Mouse (Mus musculus) liver, embryonic 15.5 days (tissue): Measurements from ENCODE around the gene Rapgefl1. TPM values are rescaled to one million over a fixed set of nuclear protein-coding genes. Genes with fewer than 3 reads are reported as not detected.

Source experiments
- ATAC-seq: fragments of 200-750 bp; cut with Nextera tagmentation; 2 replicates; pipeline ENCODE4 v1.8.0; 2017; ENCODE audit warnings: moderate number of reproducible peaks, mild to moderate bottlenecking, moderate library complexity; ENCODE audit not compliant: insufficient read depth
- H3K27ac ChIP-seq: fragments of 300-500 bp; sonication (generic); replicated peaks from 2 replicates; pipeline ENCODE4 v1.5.1; 2015; ENCODE audit warnings: mild to moderate bottlenecking, inconsistent platforms
- H3K27me3 ChIP-seq: fragments of 300-500 bp; sonication (generic); 2 replicates; pipeline ENCODE4 v1.6.1; 2015; ENCODE audit warnings: mild to moderate bottlenecking, inconsistent platforms
- H3K36me3 ChIP-seq: fragments of 300-500 bp; sonication (generic); replicated peaks from 2 replicates; pipeline ENCODE4 v1.6.1; 2015; ENCODE audit warnings: moderate library complexity, mild to moderate bottlenecking, inconsistent platforms
- H3K4me1 ChIP-seq: fragments of 300-500 bp; sonication (generic); replicated peaks from 2 replicates; pipeline ENCODE4 v1.6.1; 2015; ENCODE audit warnings: inconsistent platforms
- H3K4me2 ChIP-seq: fragments of 300-500 bp; sonication (generic); 2 replicates; pipeline ENCODE4 v1.6.1; 2015; ENCODE audit warnings: moderate library complexity, mild to moderate bottlenecking, inconsistent platforms
- H3K4me3 ChIP-seq: fragments of 300-500 bp; sonication (generic); replicated peaks from 2 replicates; pipeline ENCODE4 v1.5.1; 2015; ENCODE audit warnings: mild to moderate bottlenecking, inconsistent platforms
- H3K9ac ChIP-seq: fragments of 300-500 bp; sonication (generic); 2 replicates; pipeline ENCODE4 v1.6.1; 2015; ENCODE audit warnings: moderate library complexity, mild to moderate bottlenecking, inconsistent platforms
- H3K9me3 ChIP-seq: fragments of 300-500 bp; sonication (generic); replicated peaks from 2 replicates; pipeline ENCODE4 v1.6.1; 2016; ENCODE audit warnings: inconsistent platforms
- WGBS: fragments of 180-500 bp; shearing (Covaris S2); methylation state at CpG from one replicate; pipeline ENCODE4 v1.1.7; 2015; ENCODE audit warnings: mixed read lengths; ENCODE audit not compliant: insufficient replicate concordance; 5-methylcytosine and 5-hydroxymethylcytosine counted together
- polyA plus RNA-seq: library from polyadenylated mRNA; unstranded; fragments of >200 nt; fragmentation: Nextera tagmentation; extraction: Ambion mirVana; gene quantifications from 2 replicates; pipeline ENCODE4 v1.2.1, GENCODE M21; 2015

The Rapgefl1 gene
- polyA plus RNA-seq, 1 experiment from 2014 or later, result 0.24 TPM

GRCm38 (mm10) chr11:98900529-98901125 lies 64.0 kb downstream of the Rapgefl1 start:
- 30% methylated on average over 12 of the region's 12 CpGs for WGBS
- Histone ChIP-seq H3K27ac (peak overlapping the region; percentile 25; the same call in 1 of the 2 replicates), H3K27me3 (no peaks in the 10 kb centered on the region), H3K9me3 (no peaks in the 10 kb centered on the region), H3K4me3 (no peak overlapping the region), H3K4me2 (peak overlapping the region; percentile 21; the same call in 1 of the 2 replicates), H3K4me1 (peaks cover 49% of the 10 kb centered on the region), H3K36me3 (peaks cover 68% of the 10 kb centered on the region), H3K9ac (no peak overlapping the region)
- ATAC-seq, result no peak

GRCm38 (mm10) chr11:98902621-98903245 lies 66.1 kb downstream of the Rapgefl1 start:
- Histone ChIP-seq H3K27me3 (no peaks in the 10 kb centered on the region), H3K4me2 (no peak overlapping the region), H3K9me3 (no peaks in the 10 kb centered on the region), H3K4me1 (peaks cover 66% of the 10 kb centered on the region), H3K27ac (peak overlapping the region; percentile 93), H3K4me3 (no peak overlapping the region), H3K36me3 (peaks cover 46% of the 10 kb centered on the region), H3K9ac (no peak overlapping the region)
- 70% methylated on average over 10 of the region's 10 CpGs for WGBS
- no peak for ATAC-seq

Other genes starting within 250 kb of the Rapgefl1 start
- gene Ormdl3, start 249.4 kb upstream of the Rapgefl1 start, polyA plus RNA-seq, result 40.6 and 45.4 TPM in 2 replicates
- not detected in 2 replicates for gene Lrrc3c, start 238.5 kb upstream of the Rapgefl1 start, polyA plus RNA-seq
- 0.38 and 0.44 TPM in 2 replicates for gene Gm12355, start 211.1 kb upstream of the Rapgefl1 start, polyA plus RNA-seq
- not detected in 2 replicates for gene Gsdma3, start 210.4 kb upstream of the Rapgefl1 start, polyA plus RNA-seq
- not detected in 2 replicates for gene Gsdma2, start 190.0 kb upstream of the Rapgefl1 start, polyA plus RNA-seq
- gene Gsdma, start 172.4 kb upstream of the Rapgefl1 start, polyA plus RNA-seq, result not detected in 2 replicates
- 102 and 109 TPM in 2 replicates for gene Psmd3, start 154.2 kb upstream of the Rapgefl1 start, polyA plus RNA-seq
- gene Csf3, start 135.5 kb upstream of the Rapgefl1 start, polyA plus RNA-seq, result not detected in 2 replicates
- 24.2 and 27.7 TPM in 2 replicates for gene Med24, start 107.3 kb upstream of the Rapgefl1 start, polyA plus RNA-seq
- gene Thra, start 96.1 kb upstream of the Rapgefl1 start, polyA plus RNA-seq, result 7.2 and 7.6 TPM in 2 replicates
- 0.63 and 0.85 TPM in 2 replicates for gene Nr1d1, start 61.5 kb upstream of the Rapgefl1 start, polyA plus RNA-seq
- gene Msl1, start 41.3 kb upstream of the Rapgefl1 start, polyA plus RNA-seq, result 5.2 and 5.8 TPM in 2 replicates
- 14.4 and 16.2 TPM in 2 replicates for gene Casc3, start 31.9 kb upstream of the Rapgefl1 start, polyA plus RNA-seq
- gene Wipf2, start 26.9 kb downstream of the Rapgefl1 start, polyA plus RNA-seq, result 1.2 and 1.3 TPM in 2 replicates
- gene Cdc6, start 71.0 kb downstream of the Rapgefl1 start, polyA plus RNA-seq, result 54.6 and 58.0 TPM in 2 replicates
- gene Rara, start 91.0 kb downstream of the Rapgefl1 start, polyA plus RNA-seq, result 4.4 and 4.5 TPM in 2 replicates
- not detected in 2 replicates for gene Gjd3, start 146.2 kb downstream of the Rapgefl1 start, polyA plus RNA-seq
- 182 and 184 TPM in 2 replicates for gene Top2a, start 187.4 kb downstream of the Rapgefl1 start, polyA plus RNA-seq
- 249 and 305 TPM in 2 replicates for gene Igfbp4, start 204.5 kb downstream of the Rapgefl1 start, polyA plus RNA-seq